Mouse (Mus musculus): ENCODE data around the gene Olfr417.
"Not testable (repeated sequence)": the region's sequence is repeated elsewhere in the genome, so short reads cannot be mapped to it uniquely, and the experiment has no call there.

The Olfr417 gene

DNA sequence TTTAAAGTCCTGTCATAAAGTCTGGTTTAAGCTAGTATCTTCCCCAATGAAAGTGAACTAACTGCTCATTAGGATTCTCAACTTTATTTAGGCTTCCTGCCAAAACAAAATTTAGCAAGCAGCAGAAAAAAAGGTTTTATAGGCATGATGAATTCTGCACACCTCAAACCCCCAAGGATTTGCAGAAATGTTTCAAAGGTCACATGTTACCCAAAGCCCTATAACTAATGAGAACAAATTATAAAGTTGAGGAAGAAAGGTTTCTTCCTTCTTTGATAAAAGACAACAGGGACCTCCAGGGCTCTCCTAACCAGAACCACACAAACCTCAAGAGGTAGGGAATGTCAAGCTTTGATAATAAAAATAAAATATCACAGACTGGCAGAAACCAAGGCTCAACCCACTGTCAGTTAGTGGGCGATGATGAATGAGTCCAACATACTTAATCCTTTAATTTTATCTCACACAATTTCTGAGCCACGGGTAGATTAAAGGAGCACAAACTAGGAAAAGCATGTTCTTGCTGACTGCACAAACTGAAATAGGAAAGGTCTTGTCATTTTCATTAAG lies at the start of gene Olfr417:
Gene Olfr417 (plus strand): TSS at position 241 of the 570 bp plus-strand sequence.
- no peak for DNase-seq

DNA sequence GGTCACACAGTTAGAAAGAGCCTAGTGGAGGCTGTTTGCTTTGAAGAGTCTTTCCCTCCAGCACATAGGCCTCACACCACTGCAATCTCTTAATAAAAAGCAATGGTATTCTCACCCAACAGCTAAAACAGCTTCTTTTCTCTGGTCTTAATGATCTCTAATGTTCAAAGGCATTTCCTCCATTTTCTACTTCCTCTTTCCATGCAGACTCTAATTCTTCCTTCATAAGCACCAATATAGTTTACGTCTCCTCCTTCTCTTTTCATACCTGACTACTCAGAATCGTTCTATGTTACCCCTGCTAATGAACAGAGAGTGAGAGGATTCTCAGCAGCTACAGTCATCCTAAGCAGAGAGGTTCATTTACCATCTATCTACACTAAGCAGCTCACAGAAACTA lies 47.6 kb upstream of the Olfr417 start:
- DNase-seq, result no peak

DNA sequence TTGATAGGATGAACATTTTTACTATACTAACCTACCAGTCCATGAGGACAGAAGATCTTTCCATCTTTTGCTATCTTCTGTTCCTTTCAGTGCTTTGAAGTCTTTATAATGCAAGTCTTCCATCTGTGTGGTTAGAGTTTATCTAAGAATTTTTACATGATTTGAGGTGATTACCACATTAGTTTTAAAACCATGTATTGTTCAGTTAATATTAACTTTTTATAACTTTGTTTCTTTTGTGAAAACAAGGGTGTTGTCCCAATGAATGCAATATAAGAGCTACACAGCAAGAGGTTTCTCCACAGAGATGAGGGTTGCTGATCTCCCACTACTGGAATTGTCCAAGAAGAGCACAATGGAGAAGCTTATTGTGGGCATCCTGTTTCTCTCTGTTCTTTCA lies 34.7 kb upstream of the Olfr417 start, which contains the start of gene Mptx1:
Gene Mptx1 (plus strand): TSS at position 301 of the 400 bp plus-strand sequence.
- DNase-seq, result no peak

DNA sequence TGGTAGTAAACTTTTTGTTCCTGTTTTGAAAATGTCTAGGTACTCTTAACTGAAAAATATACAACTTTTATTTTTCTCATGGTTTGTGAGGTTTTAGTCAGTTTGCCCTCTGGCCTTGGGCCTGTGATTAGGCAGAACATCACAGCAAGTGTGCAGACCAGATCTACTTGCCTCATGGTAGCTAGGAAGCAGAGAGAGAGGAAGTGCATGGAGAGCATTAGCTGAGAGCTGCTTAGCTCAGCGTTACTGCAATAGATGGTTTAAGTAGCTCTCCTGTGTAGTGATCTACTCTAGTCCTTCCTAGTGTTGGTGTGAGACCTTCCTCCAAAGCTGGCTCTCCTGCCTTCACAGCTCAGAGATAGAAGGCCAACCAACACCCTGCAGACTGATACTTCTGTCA lies 11.3 kb upstream of the Olfr417 start:
- DNase-seq, result not testable (repeated sequence)

GRCm38 (mm10) chr1:174354640-174355039 lies 10.3 kb upstream of the Olfr417 start:
- no peak for DNase-seq

DNA sequence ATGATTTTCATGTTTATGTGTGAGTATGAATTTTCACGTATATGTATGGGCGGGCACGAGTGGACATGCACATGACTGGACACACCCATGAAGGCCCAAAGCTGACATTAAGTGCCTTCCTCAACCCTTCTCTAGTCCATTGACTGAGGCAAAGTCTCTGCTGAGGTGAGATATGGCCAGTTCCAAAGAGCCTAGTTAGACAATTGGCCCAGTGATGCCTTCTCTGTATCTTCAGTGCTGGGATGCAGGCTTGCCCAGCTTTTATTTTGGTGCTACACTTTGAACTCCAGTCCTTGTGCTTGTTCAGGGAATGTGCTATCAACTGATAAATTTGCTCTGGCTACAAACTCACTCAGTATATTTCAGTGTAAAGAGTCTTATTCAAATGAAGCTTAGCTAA lies 8.9 kb downstream of the Olfr417 start:
- DNase-seq, result no peak

- DNase-seq, result no peak
Measured at GRCm38 (mm10) chr1:174390746-174391145, 25.8 kb downstream of the Olfr417 start, which contains the start of gene Olfr248. TSS of gene Olfr248 (plus strand) at chr1:174391046.

DNA sequence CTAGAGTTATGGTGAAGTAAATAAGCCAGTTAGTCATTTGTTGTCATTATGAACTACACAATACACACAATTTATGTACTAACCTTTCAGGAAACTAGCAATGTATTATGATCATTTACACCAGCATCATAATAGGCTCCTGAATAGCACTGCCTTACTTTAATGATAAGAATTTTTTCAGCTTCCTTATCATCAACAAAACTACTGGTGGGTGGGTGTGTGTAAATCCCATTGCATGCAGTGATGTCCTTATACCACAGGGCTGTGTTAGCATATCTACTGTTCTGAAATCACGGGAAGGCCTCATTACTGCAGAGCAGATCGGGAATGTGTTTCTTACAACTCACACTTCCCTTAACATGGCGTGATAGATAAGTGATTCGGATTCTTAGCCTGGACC lies 58.0 kb downstream of the Olfr417 start:
- no peak for DNase-seq

GRCm38 (mm10) chr1:174423764-174424163 lies 58.8 kb downstream of the Olfr417 start, which contains the start of gene Olfr414:
TSS of gene Olfr414 (plus strand) at chr1:174424064.
- no peak for DNase-seq
